Mouse (Mus musculus) MEL (cell line): Measurements from ENCODE around the gene Eml1. TPM values are rescaled to one million over a fixed set of nuclear protein-coding genes. Genes with fewer than 3 reads are reported as not detected.

ENCODE experiments used
- DNase-seq: peaks from one replicate; pipeline ENCODE4 v3.0.0; 2011; ENCODE audit warnings: low read depth, low spot score
- H3K27ac ChIP-seq: 2 replicates; pipeline ENCODE4 v1.5.1; 2012; ENCODE audit warnings: low read depth, mild to moderate bottlenecking, control low read depth, low read length, moderate library complexity; ENCODE audit not compliant: control insufficient read depth
- H3K27me3 ChIP-seq, 2 experiments: fragments of 150-350 bp in 1 of 2; sonication (generic) in 1 of 2; 2 replicates each; pipeline ENCODE4 v1.6.1; 2012; ENCODE audit warnings: low read length in 2 of 2, mild to moderate bottlenecking in 2 of 2, improper control_type of control experiment in 1 of 2, moderate library complexity in 1 of 2; ENCODE audit not compliant: insufficient read depth in 2 of 2, control insufficient read depth in 1 of 2
- H3K36me3 ChIP-seq, 2 experiments: 2 replicates each; pipeline ENCODE4 v1.6.1; 2012 to 2014; ENCODE audit warnings: low read length in 2 of 2, improper control_type of control experiment in 1 of 2, inconsistent platforms in 1 of 2, mild to moderate bottlenecking in 1 of 2; ENCODE audit not compliant: insufficient read depth in 2 of 2, control insufficient read depth in 1 of 2
- H3K4me1 ChIP-seq, 2 experiments: fragments of 150-350 bp in 1 of 2; sonication (generic) in 1 of 2; 2 replicates each; pipeline ENCODE4 v1.6.1; 2012; ENCODE audit warnings: low read length in 2 of 2, improper control_type of control experiment in 1 of 2, mild to moderate bottlenecking in 1 of 2; ENCODE audit not compliant: insufficient read depth in 2 of 2, control insufficient read depth in 1 of 2
- H3K4me3 ChIP-seq, 2 experiments: fragments of 150-350 bp in 1 of 2; sonication (generic) in 1 of 2; 2 replicates each; pipeline ENCODE4 v1.5.1; 2012; ENCODE audit warnings: low read depth in 2 of 2, low read length in 2 of 2, mild to moderate bottlenecking in 2 of 2, moderate library complexity in 2 of 2, control low read depth in 1 of 2, improper control_type of control experiment in 1 of 2; ENCODE audit not compliant: control insufficient read depth in 1 of 2, insufficient read depth in 1 of 2
- H3K79me2 ChIP-seq: 2 replicates; pipeline ENCODE4 v1.6.1; 2012; ENCODE audit warnings: mild to moderate bottlenecking, low read length, moderate library complexity; ENCODE audit not compliant: control insufficient read depth, poor library complexity, insufficient read depth
- H3K9ac ChIP-seq: 2 replicates; pipeline ENCODE4 v1.6.1; 2012; ENCODE audit warnings: low read depth, mild to moderate bottlenecking, control low read depth, low read length, moderate library complexity; ENCODE audit not compliant: control insufficient read depth, poor library complexity, severe bottlenecking
- H3K9me3 ChIP-seq: fragments of 150-350 bp; sonication (generic); replicated peaks from 2 replicates; pipeline ENCODE4 v1.6.1; 2012; ENCODE audit warnings: mild to moderate bottlenecking, low read length, improper control_type of control experiment, moderate library complexity; ENCODE audit not compliant: insufficient read depth
- JUND ChIP-seq: IDR thresholded peaks from 2 replicates; pipeline ENCODE4 v1.6.1; 2011; ENCODE audit warnings: low read depth, mild to moderate bottlenecking, improper control_type of control experiment, low read length
- MAX ChIP-seq: IDR thresholded peaks from 2 replicates; pipeline ENCODE4 v1.6.1; 2011; ENCODE audit warnings: low read length, improper control_type of control experiment
- MYB ChIP-seq: IDR thresholded peaks from 2 replicates; pipeline ENCODE4 v1.6.1; 2011; ENCODE audit warnings: mild to moderate bottlenecking, low read depth, low read length, improper control_type of control experiment
- NELFE ChIP-seq: IDR thresholded peaks from 2 replicates; pipeline ENCODE4 v1.6.1; 2011; ENCODE audit warnings: low read depth, low read length, improper control_type of control experiment
- POLR2AphosphoS5 ChIP-seq: IDR thresholded peaks from 2 replicates; pipeline ENCODE4 v1.6.1; 2012; ENCODE audit warnings: low read depth, borderline replicate concordance, mild to moderate bottlenecking, inconsistent platforms, low read length, moderate library complexity, mixed read lengths
- RAD21 ChIP-seq: IDR thresholded peaks from 2 replicates; pipeline ENCODE4 v1.6.1; 2011; ENCODE audit warnings: mild to moderate bottlenecking, low read depth, low read length, improper control_type of control experiment
- RCOR1 ChIP-seq: IDR thresholded peaks from 2 replicates; pipeline ENCODE4 v1.6.1; 2012; ENCODE audit warnings: low read depth, mild to moderate bottlenecking, inconsistent platforms, low read length, improper control_type of control experiment
- TAL1 ChIP-seq: IDR thresholded peaks from 2 replicates; pipeline ENCODE4 v1.6.1; 2012; ENCODE audit warnings: mild to moderate bottlenecking, inconsistent platforms, low read length, moderate library complexity, mixed read lengths
- TBP ChIP-seq: IDR thresholded peaks from 2 replicates; pipeline ENCODE4 v1.8.0; 2011; ENCODE audit warnings: low read depth, low read length, improper control_type of control experiment
- TCF12 ChIP-seq: IDR thresholded peaks from 2 replicates; pipeline ENCODE4 v1.6.1; 2014; ENCODE audit warnings: low read depth, mild to moderate bottlenecking, inconsistent platforms, low read length, improper control_type of control experiment, moderate library complexity
- UBTF ChIP-seq: IDR thresholded peaks from 2 replicates; pipeline ENCODE4 v1.6.1; 2012; ENCODE audit warnings: low read depth, mild to moderate bottlenecking, inconsistent platforms, low read length, improper control_type of control experiment, moderate library complexity, borderline replicate concordance; ENCODE audit not compliant: insufficient read depth
- USF1 ChIP-seq: IDR thresholded peaks from 2 replicates; pipeline ENCODE4 v1.6.1; 2014; ENCODE audit warnings: low read depth, mild to moderate bottlenecking, inconsistent platforms, low read length, improper control_type of control experiment, moderate library complexity
- USF2 ChIP-seq, 2 experiments: IDR thresholded peaks; 2 replicates each; pipeline ENCODE4 v1.6.1; 2011 to 2012; ENCODE audit warnings: improper control_type of control experiment in 2 of 2, low read length in 2 of 2, borderline replicate concordance in 1 of 2, inconsistent platforms in 1 of 2, low read depth in 1 of 2, mild to moderate bottlenecking in 1 of 2; ENCODE audit not compliant: insufficient read depth in 1 of 2
- ZKSCAN1 ChIP-seq: IDR thresholded peaks from 2 replicates; pipeline ENCODE4 v1.6.1; 2012; ENCODE audit warnings: low read depth, mild to moderate bottlenecking, inconsistent platforms, low read length, improper control_type of control experiment, moderate library complexity
- ZMIZ1 ChIP-seq: IDR thresholded peaks from 2 replicates; pipeline ENCODE4 v1.6.1; 2012; ENCODE audit warnings: low read depth, mild to moderate bottlenecking, inconsistent platforms, low read length, improper control_type of control experiment, moderate library complexity
- polyA plus RNA-seq, 2 experiments: library from polyadenylated mRNA; stranded (reverse) in 1 of 2; unstranded in 1 of 2; fragments of >175 nt in 1 of 2; fragments of >200 nt in 1 of 2; gene quantifications; 2 replicates each; pipeline versions ENCODE4 v1.2.1 to v1.2.4; 2012; ENCODE audit warnings: low replicate concordance in 2 of 2, low read depth in 1 of 2; ENCODE audit not compliant: insufficient read length in 2 of 2, insufficient read depth in 1 of 2, missing spikeins in 1 of 2
- total RNA-seq: library from RNA; depleted of rRNA; stranded (reverse); fragments of 300-350 nt; gene quantifications from 2 replicates; pipeline ENCODE4 v1.2.3, GENCODE M21; 2012

The Eml1 gene
- total and polyA plus RNA-seq, 3 experiments = not detected

- Histone ChIP-seq H3K79me2 (no peaks in the 10 kb centered on the region), H3K9me3 (no peaks in the 10 kb centered on the region), H3K4me1 (no peaks in the 10 kb centered on the region)
- DNase-seq = no peak
- TF ChIP-seq NELFE (no peak), TCF12 (no peak), UBTF (no peak), ZKSCAN1 (no peak), ZMIZ1 (no peak)
- TF ChIP-seq, all 39 proteins: peak for 0
- Histone ChIP-seq H3K27ac (no peak overlapping the region), H3K36me3 (no peaks in the 10 kb centered on the region), H3K4me3 (no peak overlapping the region), H3K27me3 (no peaks in the 10 kb centered on the region), H3K9ac (no peak overlapping the region)
Observed at GRCm38 (mm10) chr12:108409100-108409499, 38.3 kb downstream of the Eml1 start.

GRCm38 (mm10) chr12:108410416-108411208 lies 39.9 kb downstream of the Eml1 start:
- no peak for DNase-seq
- H3K27ac ChIP-seq = no peak overlapping the region
- no peaks in the 10 kb centered on the region for H3K36me3 ChIP-seq
- H3K4me1 ChIP-seq = no peaks in the 10 kb centered on the region
- H3K27me3 ChIP-seq = no peaks in the 10 kb centered on the region
- no peaks in the 10 kb centered on the region for H3K9me3 ChIP-seq
- H3K4me3 ChIP-seq = no peak overlapping the region
- H3K9ac ChIP-seq = no peak overlapping the region
- H3K79me2 ChIP-seq = no peaks in the 10 kb centered on the region
- no peak for TF ChIP-seq USF2 (IDR thresholded peaks at IDR 0.05; ENCODE audit: borderline replicate concordance in 1 of 2, insufficient read depth in 1 of 2, low read depth in 1 of 2, low read length in 2 of 2)
- no peak for TF ChIP-seq USF1

GRCm38 (mm10) chr12:108414932-108415331 lies 44.2 kb downstream of the Eml1 start:
- no peak overlapping the region for H3K9ac ChIP-seq
- no peak overlapping the region for H3K27ac ChIP-seq
- no peak for TF ChIP-seq TAL1
- TF ChIP-seq UBTF = no peak
- TF ChIP-seq MAX = no peak
- TF ChIP-seq JUND = no peak
- TF ChIP-seq MYB = no peak
- no peak for TF ChIP-seq POLR2AphosphoS5
- TF ChIP-seq RAD21 = no peak
- TF ChIP-seq RCOR1 = no peak
- TF ChIP-seq TBP = no peak
- TF ChIP-seq, all 39 proteins: peak for 0
- H3K4me1 ChIP-seq = no peaks in the 10 kb centered on the region
- H3K79me2 ChIP-seq = no peaks in the 10 kb centered on the region
- no peak overlapping the region for H3K4me3 ChIP-seq
- no peak for DNase-seq
- H3K36me3 ChIP-seq = no peaks in the 10 kb centered on the region
- no peaks in the 10 kb centered on the region for H3K27me3 ChIP-seq
- H3K9me3 ChIP-seq = no peaks in the 10 kb centered on the region
